Mouse (Mus musculus) urinary bladder, postnatal 4 days (tissue): Measurements from ENCODE around the gene Gm9780.
"Not testable (repeated sequence)": the region's sequence is repeated elsewhere in the genome, so short reads cannot be mapped to it uniquely, and the experiment has no call there.

Experiments used
- DNase-seq, 2 experiments: peaks; one replicate each; pipeline ENCODE4 v3.0.0; 2021 to 2022; ENCODE audit warnings: low spot score in 2 of 2

Gm9780 gene

DNA sequence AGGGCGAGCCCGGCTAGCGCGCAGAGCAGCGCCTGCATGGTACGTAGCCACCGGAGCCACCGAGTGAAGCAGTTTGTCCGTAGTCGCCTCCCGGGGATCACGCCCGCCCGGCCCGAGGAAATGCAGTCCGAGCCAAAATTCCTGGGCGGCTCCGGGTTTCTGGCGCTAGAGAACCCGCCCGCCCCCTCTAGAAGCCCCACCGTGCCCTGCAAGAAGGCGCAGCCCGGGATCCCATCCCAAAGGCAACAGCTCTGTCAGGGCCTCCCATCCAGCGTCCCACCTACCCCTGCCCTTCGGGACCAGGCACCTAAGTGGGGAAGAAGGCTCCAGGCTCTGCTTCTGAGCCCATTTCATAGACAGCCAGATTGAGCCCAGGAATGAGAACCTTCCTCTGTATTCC lies at the start of gene Gm9780:
Gene Gm9780 (minus strand): TSS at position 101 of the 400 bp plus-strand sequence.
- not testable (repeated sequence) for DNase-seq

GRCm38 (mm10) chr14:26081997-26082396 lies 39.5 kb upstream of the Gm9780 start, which contains the start of gene Cphx3:
Cphx3 (plus strand) TSS chr14:26082297.
- not testable (repeated sequence) for DNase-seq

DNA sequence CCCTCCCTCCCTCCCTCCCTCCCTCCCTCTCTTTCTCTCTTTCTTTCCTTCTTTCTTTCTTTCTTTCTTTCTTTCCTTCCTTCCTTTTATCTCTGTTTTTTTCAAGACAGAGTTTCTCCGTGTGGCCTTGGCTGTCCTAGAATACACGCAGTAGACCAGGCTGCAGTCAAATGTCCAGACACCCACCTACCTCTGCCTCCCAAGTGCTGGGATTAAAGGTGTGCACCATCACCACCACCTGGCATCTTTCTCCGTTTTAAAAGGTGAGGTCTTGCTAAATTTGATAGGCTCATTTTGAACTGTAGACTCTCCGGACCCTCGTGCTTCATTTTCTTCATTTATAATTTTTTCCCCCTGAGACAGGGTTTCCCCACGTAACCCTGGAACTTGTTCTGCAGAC lies 38.7 kb upstream of the Gm9780 start, which contains the start of gene Cphx2:
Gene Cphx2 (plus strand): TSS at position 301 of the 400 bp plus-strand sequence.
- DNase-seq: not testable (repeated sequence)

GRCm38 (mm10) chr14:26076620-26077390 lies 34.3 kb upstream of the Gm9780 start:
- not testable (repeated sequence) for DNase-seq

DNA sequence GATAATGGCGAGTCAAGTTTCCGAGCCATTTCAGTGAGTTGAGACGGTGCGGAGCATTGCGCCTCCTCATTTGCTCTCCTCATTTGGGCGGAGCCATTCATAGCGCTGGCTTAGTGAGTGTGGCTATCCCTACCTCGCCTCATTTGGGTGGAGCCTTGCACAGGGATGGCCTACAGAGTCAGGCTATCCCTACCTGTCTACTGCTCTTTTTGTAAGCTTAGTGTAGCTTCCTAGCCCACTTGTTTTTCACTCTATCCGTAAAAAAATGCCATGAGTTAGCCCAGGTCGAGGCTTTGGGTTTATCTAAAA lies 24.8 kb upstream of the Gm9780 start, which contains the start of gene Tmem254c:
Gene Tmem254c (minus strand): TSS at position 31 of the 309 bp plus-strand sequence.
- not testable (repeated sequence) for DNase-seq

DNA sequence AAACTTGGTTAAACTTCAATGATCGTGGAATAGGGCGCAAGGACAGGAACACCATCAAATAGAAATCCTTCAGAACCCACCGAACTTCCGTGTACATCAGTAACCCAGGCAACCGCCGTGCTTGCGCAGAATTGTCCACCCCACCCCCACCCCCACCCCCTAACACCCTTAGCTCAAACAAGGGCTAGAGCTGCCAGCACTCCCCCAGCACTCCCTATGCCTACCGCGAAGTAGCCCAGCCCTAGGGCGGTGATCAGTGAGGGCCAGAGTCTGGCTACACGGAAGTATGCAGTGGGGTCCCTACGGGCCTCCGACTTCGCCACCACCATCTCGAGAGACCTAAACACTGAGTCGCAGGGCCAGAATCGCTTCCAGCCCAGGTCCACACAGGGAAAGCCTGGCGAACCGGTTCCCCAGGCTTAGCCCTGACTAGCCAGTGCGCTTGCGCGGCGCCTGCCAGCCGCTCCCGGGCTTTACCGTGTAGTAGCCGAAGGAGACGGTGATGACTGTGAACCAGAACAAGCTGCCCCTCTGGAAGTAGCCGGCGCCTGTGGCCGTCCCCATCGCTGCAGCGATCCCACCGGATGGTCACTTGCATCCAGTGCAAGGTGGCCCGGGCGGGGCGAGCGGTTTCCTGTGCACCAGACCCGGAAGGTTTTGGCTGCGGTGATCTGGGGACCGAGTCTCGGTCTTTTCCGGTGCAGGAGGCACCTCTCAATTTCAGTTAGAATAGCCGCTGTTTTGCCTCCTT lies 24.2 kb upstream of the Gm9780 start:
- not testable (repeated sequence) for DNase-seq

- not testable (repeated sequence) for DNase-seq
These were observed 16.9 kb upstream of the Gm9780 start for GRCm38 (mm10) chr14:26059362-26059761.

DNA sequence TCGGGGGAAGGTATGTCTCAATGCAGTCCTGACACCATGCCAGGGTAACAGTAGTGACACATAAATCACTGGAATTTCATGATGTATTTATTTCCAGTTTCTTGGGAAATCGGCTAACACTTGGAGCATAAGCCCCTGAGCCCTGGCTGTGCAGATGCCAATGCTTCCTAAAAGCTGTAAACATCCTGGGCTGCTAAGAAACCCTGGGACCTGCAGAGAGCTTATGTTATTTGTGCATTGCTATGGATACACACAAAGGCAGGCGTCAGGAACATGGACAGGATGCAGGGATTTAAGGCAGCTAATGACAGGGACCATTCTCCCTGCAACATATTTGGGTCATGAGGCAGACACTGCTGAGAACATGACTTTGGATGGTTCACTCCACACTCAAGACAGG lies 15.7 kb upstream of the Gm9780 start:
- not testable (repeated sequence) for DNase-seq

DNA sequence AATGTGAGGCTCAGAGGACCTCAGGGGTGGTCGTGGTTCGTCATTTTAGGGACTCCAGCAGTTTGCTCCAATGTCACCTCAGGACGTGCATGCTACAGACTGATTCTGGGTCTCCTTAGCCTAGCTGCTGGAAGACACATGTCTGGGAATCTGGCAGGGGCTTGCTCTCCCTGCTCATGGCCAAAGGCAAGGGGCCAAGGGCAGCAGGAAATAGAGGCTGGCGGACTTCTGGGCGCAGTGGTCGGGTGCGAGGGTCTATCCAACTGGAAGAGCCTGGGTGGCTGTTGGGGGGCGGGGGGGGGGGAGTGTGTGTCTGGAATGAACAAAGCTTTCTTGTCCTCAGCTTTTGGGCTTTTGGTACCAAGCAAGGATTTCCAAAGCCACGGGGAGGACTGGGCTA lies 6.3 kb upstream of the Gm9780 start:
- DNase-seq: not testable (repeated sequence)

- DNase-seq: not testable (repeated sequence)
These were observed 4.5 kb upstream of the Gm9780 start for GRCm38 (mm10) chr14:26047026-26047425.

DNA sequence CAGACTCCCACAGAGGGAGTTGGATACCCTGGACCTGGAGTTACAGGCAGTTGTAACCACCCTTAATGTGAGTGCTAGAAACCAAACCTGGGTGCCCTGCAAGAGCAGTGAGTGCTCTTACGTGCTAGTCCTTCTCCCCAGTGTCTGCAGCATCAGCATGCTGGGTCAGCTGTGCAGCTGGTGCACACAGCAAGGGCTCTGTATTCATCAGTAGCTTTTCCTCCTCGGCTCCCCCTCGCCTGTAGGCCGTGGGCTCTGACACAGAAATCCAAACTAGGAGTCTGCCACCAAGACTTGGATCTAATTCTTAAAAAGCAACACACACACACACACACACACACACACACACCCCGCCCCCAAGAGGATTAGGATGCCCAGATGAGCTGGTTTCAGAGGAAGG lies 2.5 kb upstream of the Gm9780 start:
- not testable (repeated sequence) for DNase-seq

GRCm38 (mm10) chr14:26035439-26035838 lies 7.1 kb downstream of the Gm9780 start:
- not testable (repeated sequence) for DNase-seq

DNA sequence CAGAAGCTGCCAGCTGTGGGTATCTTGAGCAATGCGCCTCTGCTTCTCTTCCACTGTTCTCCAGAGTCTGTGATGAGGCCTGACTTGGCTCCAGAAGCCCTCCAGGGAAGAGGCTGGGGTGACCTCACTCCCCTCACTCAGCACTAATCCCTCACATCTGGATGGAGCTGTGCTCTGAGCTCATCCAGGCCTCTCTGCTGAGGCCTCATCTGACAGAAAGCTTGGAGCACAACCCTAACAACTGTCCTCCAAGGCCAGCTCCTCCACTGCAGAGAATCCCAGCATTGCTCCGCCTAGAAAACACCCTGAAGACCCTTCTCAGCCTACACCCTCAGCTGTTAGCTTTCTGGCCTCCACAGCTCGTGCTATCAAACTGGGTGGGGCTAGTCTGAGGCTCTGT lies 8.1 kb downstream of the Gm9780 start:
- DNase-seq: not testable (repeated sequence)

- not testable (repeated sequence) for DNase-seq
These were observed 16.9 kb downstream of the Gm9780 start for GRCm38 (mm10) chr14:26025653-26026052.

- not testable (repeated sequence) for DNase-seq
These were observed 19.7 kb downstream of the Gm9780 start for GRCm38 (mm10) chr14:26022831-26023230.

GRCm38 (mm10) chr14:26021555-26021954 lies 21.0 kb downstream of the Gm9780 start:
- DNase-seq: not testable (repeated sequence)

DNA sequence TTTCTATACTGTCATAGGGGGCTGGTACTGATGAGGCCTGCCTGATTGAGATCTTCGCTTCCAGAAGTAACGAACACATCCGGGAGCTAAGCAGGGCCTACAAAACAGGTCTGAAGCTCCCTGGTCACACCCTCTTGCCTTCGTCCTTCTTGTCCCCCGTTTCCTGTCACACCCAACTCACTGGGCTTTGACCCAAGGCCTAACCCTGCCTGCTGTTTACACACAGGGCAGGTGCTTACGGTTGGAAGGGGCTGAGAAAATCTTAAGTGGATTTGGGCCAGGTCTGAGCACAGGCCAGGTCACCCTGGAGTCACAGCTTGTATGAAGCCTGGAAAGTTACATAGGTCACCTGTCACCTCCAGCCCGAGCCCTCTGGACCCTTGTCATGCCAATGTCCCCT lies 26.1 kb downstream of the Gm9780 start:
- DNase-seq: not testable (repeated sequence)

DNA sequence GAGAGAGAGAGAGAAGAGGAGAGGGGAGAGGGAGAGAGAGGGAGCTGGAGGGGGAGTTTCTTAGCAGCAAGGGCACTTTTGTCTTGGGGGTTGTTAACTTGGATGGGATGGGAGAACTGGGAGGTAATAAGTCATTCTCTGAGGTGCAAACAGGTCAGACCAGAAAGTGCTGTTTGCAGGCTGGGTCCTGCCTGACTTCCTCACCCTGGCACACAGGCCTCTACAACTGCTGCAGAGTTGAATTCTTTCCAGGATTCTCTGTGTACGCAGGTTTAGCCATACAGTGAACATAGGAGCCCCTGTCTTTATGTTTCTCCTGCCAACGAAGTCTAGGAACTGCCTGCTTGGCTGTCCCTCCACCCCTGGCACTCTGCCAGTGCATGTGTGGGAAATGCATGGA lies 35.0 kb downstream of the Gm9780 start:
- DNase-seq: not testable (repeated sequence)

DNA sequence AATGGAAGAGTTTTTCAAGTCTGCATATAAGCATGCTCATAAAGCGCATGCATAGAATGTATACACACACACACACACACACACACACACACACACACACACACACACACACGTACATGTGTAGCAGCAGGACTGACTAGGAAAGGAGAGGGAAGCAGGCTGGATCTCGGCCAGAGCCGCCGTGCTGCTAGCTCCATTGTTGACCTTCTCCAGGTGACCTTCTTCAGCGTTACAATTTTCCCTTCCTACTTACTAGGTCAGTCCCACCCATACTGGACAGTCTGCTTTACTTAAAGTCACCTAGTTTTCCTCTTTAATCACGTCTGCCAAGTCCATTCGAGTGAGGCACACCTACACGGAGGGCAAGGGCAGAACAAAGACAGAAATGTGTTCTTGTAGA lies 60.6 kb downstream of the Gm9780 start:
- DNase-seq: not testable (repeated sequence)

GRCm38 (mm10) chr14:25979242-25979941 lies 63.1 kb downstream of the Gm9780 start:
- not testable (repeated sequence) for DNase-seq

DNA sequence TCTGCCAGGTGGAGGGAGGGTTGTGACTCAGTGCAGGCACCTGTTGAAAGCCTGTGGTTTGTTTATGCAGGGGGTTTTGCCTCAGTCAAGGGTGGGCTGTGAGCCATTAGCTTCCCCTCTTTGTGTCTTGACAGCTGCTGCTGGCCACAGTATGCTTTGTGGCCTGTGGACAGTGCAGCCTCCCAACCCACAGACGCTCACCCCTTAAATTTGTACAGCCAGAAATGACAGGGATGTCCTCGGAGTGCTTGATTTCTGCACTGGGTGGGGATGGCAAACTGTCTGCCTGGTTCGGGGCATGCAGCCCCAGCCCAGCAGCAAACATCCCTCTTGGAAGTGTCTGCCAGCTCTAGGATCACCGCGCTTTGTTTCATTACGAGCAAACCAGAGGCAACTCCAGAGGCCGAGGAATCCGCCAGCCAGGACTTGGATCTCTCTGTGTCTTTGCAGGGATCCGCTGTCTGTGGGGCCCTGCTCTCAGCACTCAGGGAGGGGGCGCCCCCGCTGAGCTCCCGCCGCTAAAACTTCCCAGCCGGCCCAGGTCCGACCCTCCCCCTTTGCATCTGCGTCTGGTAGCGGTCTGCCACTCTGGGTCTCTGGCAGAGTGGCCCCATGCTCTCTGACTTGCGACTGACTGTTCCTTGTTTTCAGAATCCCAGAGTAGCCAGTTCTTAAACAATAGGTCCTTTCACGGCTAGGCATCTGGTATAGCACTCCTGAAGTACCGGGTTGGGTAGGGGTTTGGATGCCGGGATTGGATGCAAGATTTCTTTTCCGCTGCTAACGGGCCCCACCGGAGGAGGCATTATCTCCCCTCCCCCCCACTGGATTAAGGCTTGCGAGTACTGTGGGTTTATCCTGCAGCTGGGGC lies 63.9 kb downstream of the Gm9780 start, which contains the start of gene Duxbl1:
Gene Duxbl1 (plus strand): TSS at position 207 of the 871 bp plus-strand sequence.
- not testable (repeated sequence) for DNase-seq
